Mouse (Mus musculus) megakaryocyte, embryonic 14.5 days (primary cell): ENCODE results near the gene Odc1.

Experiments
- FLI1 ChIP-seq: IDR thresholded peaks from 2 replicates; pipeline ENCODE4 v1.6.1; 2012; ENCODE audit warnings: low read length, inconsistent platforms, mixed read lengths
- GATA1 ChIP-seq: IDR thresholded peaks from 3 replicates; pipeline ENCODE4 v1.6.1; 2012; ENCODE audit warnings: mixed read lengths, low read length, inconsistent platforms, borderline replicate concordance

- TF ChIP-seq FLI1, result no peak
- no peak for TF ChIP-seq GATA1
These were observed 50.6 kb downstream of the Odc1 start for GRCm38 (mm10) chr12:17595166-17595565.
